Mouse (Mus musculus) E14TG2a.4 (cell line): ENCODE measurements around the gene Stac3.

Experiments used
- CTCF ChIP-seq: conservative IDR thresholded peaks from 2 replicates; pipeline ENCODE4 v1.5.1; 2014; ENCODE audit warnings: low read length
- NANOG ChIP-seq: IDR thresholded peaks from 2 replicates; pipeline ENCODE4 v1.6.1; 2014; ENCODE audit warnings: borderline replicate concordance, low read length, mixed read lengths

DNA sequence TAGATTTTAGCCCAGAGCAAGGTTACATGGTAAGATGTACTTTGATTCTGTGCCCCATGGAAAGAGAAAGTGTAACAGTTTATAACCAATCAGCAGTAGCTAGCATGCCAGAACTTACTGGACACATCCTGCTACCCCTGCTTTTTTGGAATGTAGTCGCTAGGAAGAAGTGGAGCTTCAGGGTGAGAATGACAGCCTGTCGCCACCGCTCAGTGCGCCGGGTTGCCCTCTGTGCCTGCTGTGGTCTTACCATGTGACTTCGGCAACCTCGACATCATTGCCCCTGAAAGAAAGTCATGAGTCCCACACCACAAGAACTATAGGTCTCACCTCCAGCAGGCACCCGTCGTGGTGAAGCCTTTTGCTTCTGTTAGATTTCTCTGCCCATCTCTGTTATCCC, 28.8 kb upstream of the Stac3 start:
- TF ChIP-seq CTCF, result no peak
- no peak for TF ChIP-seq NANOG
